Mouse (Mus musculus): ENCODE measurements around the gene Cmtm7.

- TF ChIP-seq CTCF (IDR thresholded peaks at IDR 0.05; ENCODE audit: low read depth) (no peak), EP300 (IDR thresholded peaks at IDR 0.05; ENCODE audit: low read depth) (no peak)
These were observed 29.2 kb upstream of the Cmtm7 start for GRCm38 (mm10) chr9:114810837-114811236.

Measured in heart, postnatal 0 days (tissue).